Mouse (Mus musculus) gastrocnemius, postnatal 10 days (tissue): ENCODE measurements around the gene Vmn2r47. TPM values are rescaled to one million over a fixed set of nuclear protein-coding genes. Genes with fewer than 3 reads are reported as not detected.
"Not testable (repeated sequence)": the region's sequence is repeated elsewhere in the genome, so short reads cannot be mapped to it uniquely, and the experiment has no call there.

ENCODE experiments used
- DNase-seq: peaks from one replicate; pipeline ENCODE4 v3.0.0; 2021; ENCODE audit warnings: mixed read lengths
- long read RNA-seq, 2 experiments: library from polyadenylated mRNA; stranded (forward); transcript quantifications; one replicate each; pipeline ENCODE4 v2.0.0; 2021
- total RNA-seq, 2 experiments: library from RNA; stranded (reverse); gene quantifications; 2 replicates each; pipeline ENCODE4 v1.2.3; 2021

The Vmn2r47 gene
- total RNA-seq, result not detected
- long read RNA-seq, experiment 1, result 0 reads
- long read RNA-seq, experiment 2, result 0 reads

GRCm38 (mm10) chr7:9841225-9841624 is at the start of gene Vmn2r47:
Vmn2r47 (minus strand) TSS chr7:9841325.
- not testable (repeated sequence) for DNase-seq

GRCm38 (mm10) chr7:9770471-9770870 is 70.7 kb downstream of the Vmn2r47 start, which contains the start of gene Vmn2r46:
Vmn2r46 (minus strand) TSS chr7:9770571.
- DNase-seq, result not testable (repeated sequence)

Other genes with a start within 250 kb of the Vmn2r47 start
- not detected for gene Vmn2r46, start 70.8 kb downstream of the Vmn2r47 start, total RNA-seq
- not detected for gene Vmn2r48, start 112.3 kb upstream of the Vmn2r47 start, total RNA-seq
- not detected for gene Vmn2r49, start 150.9 kb upstream of the Vmn2r47 start, total RNA-seq
- not detected for gene Vmn2r50, start 212.0 kb upstream of the Vmn2r47 start, total RNA-seq